Mouse (Mus musculus): Measurements from ENCODE around the gene Dcp1a. TPM values are rescaled to one million over a fixed set of nuclear protein-coding genes. Genes with fewer than 3 reads are reported as not detected.
"Not testable (repeated sequence)": the region's sequence is repeated elsewhere in the genome, so short reads cannot be mapped to it uniquely, and the experiment has no call there.

Gene Dcp1a
- polyA plus RNA-seq, 1 experiment from 2014 or later: 31.9 TPM

GRCm38 (mm10) chr14:30523356-30523755 is 44.0 kb downstream of the Dcp1a start:
- H3K36me3 ChIP-seq: peaks cover 93% of the 10 kb centered on the region
- H3K4me3 ChIP-seq: no peak overlapping the region
- no peaks in the 10 kb centered on the region for H3K9me3 ChIP-seq
- no peak overlapping the region for H3K9ac ChIP-seq (replicated peaks)
- ATAC-seq (ENCODE audit: low FRiP score, low read depth): no peak
- H3K27ac ChIP-seq (replicated peaks): no peak overlapping the region
- H3K4me2 ChIP-seq (replicated peaks): no peak overlapping the region
- no peaks in the 10 kb centered on the region for H3K27me3 ChIP-seq
- H3K4me1 ChIP-seq: no peaks in the 10 kb centered on the region
- WGBS: 84% methylated on average over 6 of the region's 6 CpGs

DNA sequence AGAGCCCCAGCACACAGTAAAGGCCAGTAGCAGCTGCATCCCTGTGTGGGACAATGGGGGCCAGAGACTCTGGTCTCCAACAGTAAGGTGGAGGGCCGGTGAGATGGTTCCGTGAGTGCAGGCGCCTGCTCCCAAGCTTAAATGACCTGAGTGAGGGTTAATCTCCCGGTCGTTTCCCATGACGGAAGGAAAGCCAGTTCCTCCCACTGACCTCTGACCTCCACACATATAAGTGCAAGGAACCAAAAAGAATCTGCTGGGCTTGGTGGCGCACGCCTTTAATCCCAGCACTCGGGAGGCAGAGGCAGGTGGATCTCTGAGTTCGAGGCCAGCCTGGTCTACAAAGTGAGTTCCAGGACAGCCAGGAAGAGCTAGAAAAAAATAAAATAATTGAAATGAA is 49.1 kb downstream of the Dcp1a start:
- no peaks in the 10 kb centered on the region for H3K9me3 ChIP-seq
- no peaks in the 10 kb centered on the region for H3K27me3 ChIP-seq
- no peak overlapping the region for H3K4me2 ChIP-seq (replicated peaks)
- H3K4me3 ChIP-seq: no peak overlapping the region
- no peak overlapping the region for H3K9ac ChIP-seq (replicated peaks)
- ATAC-seq (ENCODE audit: low FRiP score, low read depth): no peak
- peaks cover 11% of the 10 kb centered on the region; the same call in 1 of the 2 replicates for H3K4me1 ChIP-seq
- H3K27ac ChIP-seq (replicated peaks): no peak overlapping the region
- peaks cover 50% of the 10 kb centered on the region for H3K36me3 ChIP-seq
- WGBS: 86% methylated on average over 10 of the region's 10 CpGs

GRCm38 (mm10) chr14:30528961-30529360 is 49.6 kb downstream of the Dcp1a start:
- peaks cover 11% of the 10 kb centered on the region; the same call in 1 of the 2 replicates for H3K4me1 ChIP-seq
- no peaks in the 10 kb centered on the region for H3K9me3 ChIP-seq
- no peak overlapping the region for H3K4me2 ChIP-seq (replicated peaks)
- no peak overlapping the region for H3K4me3 ChIP-seq
- no peak overlapping the region for H3K27ac ChIP-seq (replicated peaks)
- peaks cover 44% of the 10 kb centered on the region for H3K36me3 ChIP-seq
- no peaks in the 10 kb centered on the region for H3K27me3 ChIP-seq
- no peak for ATAC-seq (ENCODE audit: low FRiP score, low read depth)
- H3K9ac ChIP-seq (replicated peaks): no peak overlapping the region
- WGBS: 91% methylated on average over 5 of the region's 5 CpGs

DNA sequence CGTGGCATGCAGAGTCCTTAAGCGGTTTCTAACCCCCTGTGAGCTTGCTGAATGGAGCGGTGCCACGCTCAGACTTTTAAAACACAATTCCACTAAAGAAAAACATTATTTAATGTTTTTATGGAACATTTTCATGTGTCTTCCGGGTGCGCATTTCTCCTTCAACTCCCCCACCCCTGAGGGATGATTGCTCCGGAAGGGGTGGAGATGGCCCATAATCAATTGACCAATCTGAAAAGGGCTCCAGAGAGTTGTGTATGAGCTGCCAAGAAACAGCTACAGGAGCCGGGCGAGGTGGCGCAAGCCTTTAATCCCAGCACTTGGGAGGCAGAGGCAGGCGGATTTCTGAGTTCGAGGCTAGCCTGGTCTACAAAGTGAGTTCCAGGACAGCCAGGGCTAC is 50.1 kb downstream of the Dcp1a start:
- Histone ChIP-seq H3K4me3 (no peak overlapping the region), H3K27ac (replicated peaks) (no peak overlapping the region), H3K27me3 (no peaks in the 10 kb centered on the region), H3K9ac (replicated peaks) (no peak overlapping the region), H3K36me3 (peaks cover 42% of the 10 kb centered on the region), H3K4me2 (replicated peaks) (no peak overlapping the region), H3K9me3 (no peaks in the 10 kb centered on the region), H3K4me1 (peaks cover 11% of the 10 kb centered on the region; the same call in 1 of the 2 replicates)
- ATAC-seq (ENCODE audit: low FRiP score, low read depth): no peak
- 95% methylated on average over 12 of the region's 12 CpGs for WGBS

GRCm38 (mm10) chr14:30530726-30531269 is 51.5 kb downstream of the Dcp1a start:
- ATAC-seq (ENCODE audit: low FRiP score, low read depth): no peak
- Histone ChIP-seq H3K36me3 (peaks cover 30% of the 10 kb centered on the region), H3K4me3 (no peak overlapping the region), H3K4me1 (peaks cover 11% of the 10 kb centered on the region; the same call in 1 of the 2 replicates), H3K27ac (replicated peaks) (no peak overlapping the region), H3K27me3 (no peaks in the 10 kb centered on the region), H3K4me2 (replicated peaks) (no peak overlapping the region), H3K9me3 (no peaks in the 10 kb centered on the region), H3K9ac (replicated peaks) (no peak overlapping the region)
- WGBS: 74% methylated on average over 8 of the region's 8 CpGs

DNA sequence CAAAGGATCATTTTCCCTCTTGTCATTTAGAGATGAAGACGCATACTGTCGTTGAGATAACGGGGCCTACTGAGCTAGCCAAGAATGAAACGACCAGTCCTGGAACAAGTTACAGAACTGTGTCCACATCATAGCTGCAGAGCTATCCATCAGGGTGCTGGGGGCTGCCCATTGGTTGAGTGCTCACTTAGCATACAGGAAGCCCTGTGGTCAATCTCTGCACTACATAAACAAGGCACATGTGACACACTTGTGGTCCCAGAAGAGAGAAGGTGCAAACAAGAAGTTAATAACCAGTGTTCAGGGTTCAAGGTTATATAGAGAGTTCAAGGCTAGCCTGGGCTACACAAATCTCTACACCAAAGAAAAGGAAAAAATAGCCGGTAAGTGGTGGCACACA is 52.1 kb downstream of the Dcp1a start:
- Histone ChIP-seq H3K4me2 (replicated peaks) (no peak overlapping the region), H3K27me3 (no peaks in the 10 kb centered on the region), H3K4me1 (peaks cover 11% of the 10 kb centered on the region; the same call in 1 of the 2 replicates), H3K27ac (replicated peaks) (no peak overlapping the region), H3K9me3 (no peaks in the 10 kb centered on the region), H3K4me3 (no peak overlapping the region), H3K36me3 (peaks cover 23% of the 10 kb centered on the region; the same call in 1 of the 2 replicates), H3K9ac (replicated peaks) (no peak overlapping the region)
- ATAC-seq (ENCODE audit: low FRiP score, low read depth): no peak
- WGBS: 91% methylated on average over 5 of the region's 5 CpGs

DNA sequence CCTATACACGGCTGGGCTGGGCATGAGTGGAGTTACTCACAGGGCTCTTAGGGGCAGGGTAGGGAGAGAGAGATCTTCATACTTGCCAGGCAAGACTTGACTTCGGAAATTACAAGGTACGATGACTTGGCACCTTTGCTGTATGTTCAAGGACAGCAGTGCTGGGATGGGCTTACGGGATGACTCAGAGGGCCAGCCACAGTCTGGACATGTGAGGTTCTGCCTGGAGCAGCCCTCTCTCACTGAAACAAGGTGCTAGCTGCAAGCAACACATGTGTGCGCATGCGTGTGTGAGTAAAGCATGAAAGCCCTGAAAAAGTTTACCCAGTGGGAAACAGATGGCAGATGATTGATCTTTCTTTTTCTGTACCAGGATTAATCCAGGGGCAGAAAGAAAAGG is 52.6 kb downstream of the Dcp1a start:
- H3K4me1 ChIP-seq: peaks cover 11% of the 10 kb centered on the region; the same call in 1 of the 2 replicates
- 95% methylated on average over 6 of the region's 6 CpGs for WGBS

GRCm38 (mm10) chr14:30533780-30534450 is 54.6 kb downstream of the Dcp1a start:
- Histone ChIP-seq H3K9ac (replicated peaks) (no peak overlapping the region), H3K27me3 (no peaks in the 10 kb centered on the region), H3K27ac (replicated peaks) (no peak overlapping the region), H3K4me1 (peaks cover 11% of the 10 kb centered on the region; the same call in 1 of the 2 replicates), H3K4me3 (no peak overlapping the region), H3K4me2 (replicated peaks) (no peak overlapping the region), H3K9me3 (no peaks in the 10 kb centered on the region), H3K36me3 (0 out of 2 replicates have a peak, but pooled peaks cover 3% of the 10 kb centered on the region)
- WGBS: 86% methylated on average over 6 of the region's 6 CpGs
- ATAC-seq (ENCODE audit: low FRiP score, low read depth): no peak

More for the DNA sequence above, 52.6 kb downstream of the Dcp1a start:
- no peaks in the 10 kb centered on the region for H3K27me3 ChIP-seq
- peaks cover 20% of the 10 kb centered on the region; the same call in 1 of the 2 replicates for H3K36me3 ChIP-seq
- H3K27ac ChIP-seq (replicated peaks): no peak overlapping the region
- H3K4me2 ChIP-seq (replicated peaks): no peak overlapping the region
- H3K9me3 ChIP-seq: no peaks in the 10 kb centered on the region
- ATAC-seq (ENCODE audit: low FRiP score, low read depth): no peak
- H3K4me3 ChIP-seq: no peak overlapping the region
- H3K9ac ChIP-seq (replicated peaks): no peak overlapping the region

DNA sequence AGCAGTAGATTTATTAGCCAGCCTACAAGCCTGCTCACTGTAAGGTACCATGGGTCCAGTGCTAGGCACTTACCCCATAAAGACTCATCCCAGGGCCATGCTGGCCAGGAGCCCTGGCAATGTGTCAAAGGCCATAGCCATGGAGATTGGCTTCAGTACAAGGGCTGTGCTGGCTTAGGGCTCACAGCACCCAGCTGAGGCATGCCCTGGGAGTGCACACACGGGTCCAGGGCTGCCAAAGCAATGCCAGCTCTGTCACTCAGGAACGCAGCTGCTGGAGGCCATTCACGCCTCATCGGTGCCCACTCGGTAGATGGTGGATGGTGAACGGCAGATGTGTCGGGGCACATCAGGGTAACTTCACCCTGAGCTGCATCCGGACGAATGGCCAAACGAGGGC is 62.2 kb downstream of the Dcp1a start:
- Histone ChIP-seq H3K36me3 (no peaks in the 10 kb centered on the region), H3K9ac (replicated peaks) (no peak overlapping the region), H3K4me2 (replicated peaks) (no peak overlapping the region), H3K4me3 (no peak overlapping the region), H3K9me3 (no peaks in the 10 kb centered on the region), H3K4me1 (no peaks in the 10 kb centered on the region), H3K27ac (replicated peaks) (no peak overlapping the region), H3K27me3 (no peaks in the 10 kb centered on the region)
- 83% methylated on average over 10 of the region's 10 CpGs for WGBS
- no peak for ATAC-seq (ENCODE audit: low FRiP score, low read depth)

GRCm38 (mm10) chr14:30543331-30543730 is 64.0 kb downstream of the Dcp1a start:
- H3K27ac ChIP-seq (replicated peaks); H3K36me3 ChIP-seq; H3K4me3 ChIP-seq; H3K4me1 ChIP-seq; H3K4me2 ChIP-seq (replicated peaks); ATAC-seq (ENCODE audit: low FRiP score, low read depth); H3K9ac ChIP-seq (replicated peaks); H3K9me3 ChIP-seq; H3K27me3 ChIP-seq: not testable (repeated sequence)
- WGBS: 89% methylated on average over 5 of the region's 5 CpGs

DNA sequence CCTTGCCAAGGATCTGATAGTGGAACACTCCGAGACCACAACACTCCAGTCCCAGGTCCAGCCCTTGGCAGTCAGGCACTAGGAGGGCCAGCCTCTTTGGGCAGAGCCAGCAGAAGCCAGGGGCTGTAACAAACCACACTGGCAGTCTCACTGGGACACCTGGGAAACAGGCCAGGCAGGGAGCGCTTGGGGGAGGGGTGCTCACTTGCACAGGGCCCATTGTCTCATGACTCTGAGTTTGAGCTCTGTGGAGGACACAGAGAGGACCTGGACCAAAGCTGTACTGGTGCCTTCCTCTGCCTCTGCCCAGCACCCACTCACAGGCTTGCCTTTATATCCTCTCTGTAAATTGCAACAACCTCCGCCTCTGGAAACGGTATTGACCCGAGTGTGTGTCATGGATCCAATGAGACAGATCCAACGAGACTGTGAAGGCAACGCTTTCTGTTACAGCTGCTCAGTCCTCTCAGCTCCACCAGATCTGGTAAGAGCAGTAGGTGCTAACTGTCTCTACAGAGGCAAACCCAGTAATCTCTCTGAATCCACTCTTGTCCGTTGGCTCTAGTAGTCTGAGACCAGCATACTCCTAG is 68.9 kb downstream of the Dcp1a start, which contains the start of gene Tkt:
Tkt (plus strand) TSS at position 229 of the 590 bp plus-strand sequence.
- H3K4me1 ChIP-seq: peaks cover 29% of the 10 kb centered on the region
- peak within 1 kb of the TSS; percentile 91 for H3K4me2 ChIP-seq (replicated peaks)
- H3K4me3 ChIP-seq: peak within 1 kb of the TSS; percentile 77
- 28% methylated on average over 8 of the region's 8 CpGs for WGBS
- no peaks in the 10 kb centered on the region for H3K36me3 ChIP-seq
- H3K9ac ChIP-seq (replicated peaks): peak within 1 kb of the TSS; percentile 89
- no peaks in the 10 kb centered on the region for H3K27me3 ChIP-seq
- ATAC-seq (ENCODE audit: low FRiP score, low read depth): peak; percentile 21
- H3K9me3 ChIP-seq: no peaks in the 10 kb centered on the region
- H3K27ac ChIP-seq (replicated peaks): peak within 1 kb of the TSS; percentile 91

All from midbrain, embryonic 12.5 days (tissue).